Mouse (Mus musculus): ENCODE measurements around the gene Fam3c.
A peak's percentile ranks its signal among the peaks of the same experiment; 100 is the strongest.

Gene Fam3c

GRCm38 (mm10) chr6:22356086-22356507 is at the start of gene Fam3c:
Fam3c (minus strand) TSS chr6:22356243.
- DNase-seq (ENCODE audit: low spot score) = peak; percentile 97

- DNase-seq (ENCODE audit: low spot score) = no peak
These were observed 49.0 kb upstream of the Fam3c start for GRCm38 (mm10) chr6:22405021-22405420.

- no peak for DNase-seq (ENCODE audit: low spot score)
These were observed 47.7 kb upstream of the Fam3c start for GRCm38 (mm10) chr6:22403736-22404135.

- DNase-seq (ENCODE audit: low spot score) = no peak
These were observed 47.3 kb upstream of the Fam3c start for GRCm38 (mm10) chr6:22403317-22403716.

- no peak for DNase-seq (ENCODE audit: low spot score)
These were observed 46.6 kb upstream of the Fam3c start for GRCm38 (mm10) chr6:22402548-22403164.

GRCm38 (mm10) chr6:22402037-22402436 is 46.0 kb upstream of the Fam3c start:
- no peak for DNase-seq (ENCODE audit: low spot score)

- no peak for DNase-seq (ENCODE audit: low spot score)
These were observed 42.2 kb upstream of the Fam3c start for GRCm38 (mm10) chr6:22398079-22398774.

GRCm38 (mm10) chr6:22395207-22395606 is 39.2 kb upstream of the Fam3c start:
- no peak for DNase-seq (ENCODE audit: low spot score)

GRCm38 (mm10) chr6:22390654-22391365 is 34.8 kb upstream of the Fam3c start:
- DNase-seq (ENCODE audit: low spot score) = no peak

GRCm38 (mm10) chr6:22385254-22385870 is 29.3 kb upstream of the Fam3c start:
- no peak for DNase-seq (ENCODE audit: low spot score)

- DNase-seq (ENCODE audit: low spot score) = no peak
These were observed 24.2 kb upstream of the Fam3c start for GRCm38 (mm10) chr6:22380269-22380668.

GRCm38 (mm10) chr6:22379831-22380230 is 23.8 kb upstream of the Fam3c start:
- DNase-seq (ENCODE audit: low spot score) = no peak

- DNase-seq (ENCODE audit: low spot score) = no peak
These were observed 22.4 kb upstream of the Fam3c start for GRCm38 (mm10) chr6:22378462-22378861.

GRCm38 (mm10) chr6:22374791-22375190 is 18.7 kb upstream of the Fam3c start:
- no peak for DNase-seq (ENCODE audit: low spot score)

- no peak for DNase-seq (ENCODE audit: low spot score)
These were observed 17.4 kb upstream of the Fam3c start for GRCm38 (mm10) chr6:22373476-22373875.

GRCm38 (mm10) chr6:22366977-22367376 is 10.9 kb upstream of the Fam3c start:
- DNase-seq (ENCODE audit: low spot score) = no peak

- no peak for DNase-seq (ENCODE audit: low spot score)
These were observed 7.5 kb upstream of the Fam3c start for GRCm38 (mm10) chr6:22363590-22363989.

- DNase-seq (ENCODE audit: low spot score) = no peak
These were observed 5.9 kb upstream of the Fam3c start for GRCm38 (mm10) chr6:22361941-22362340.

- DNase-seq (ENCODE audit: low spot score) = no peak
These were observed 3.0 kb upstream of the Fam3c start for GRCm38 (mm10) chr6:22359019-22359418.

GRCm38 (mm10) chr6:22357351-22357750 is 1.3 kb upstream of the Fam3c start:
- DNase-seq (ENCODE audit: low spot score) = no peak

GRCm38 (mm10) chr6:22355396-22356085 is 502 bp downstream of the Fam3c start:
- DNase-seq (ENCODE audit: low spot score) = no peak

- no peak for DNase-seq (ENCODE audit: low spot score)
These were observed 1.4 kb downstream of the Fam3c start for GRCm38 (mm10) chr6:22354675-22355074.

Measured in ovary, postnatal 36 days (tissue).